Mouse (Mus musculus) midbrain, embryonic 14.5 days (tissue): ENCODE measurements at regions not wholly inside any gene's neighbourhood (a gene's known extent, or its start where the extent isn't known, plus 50 kb on each side); places are given as distances from the start of the nearest gene placed in this dataset.

ENCODE experiments used
- ATAC-seq: fragments of 200-750 bp; cut with Nextera tagmentation; 2 replicates; pipeline ENCODE4 v1.8.0; 2017; ENCODE audit warnings: moderate number of reproducible peaks, moderate library complexity; ENCODE audit not compliant: low FRiP score, low TSS enrichment
- DNase-seq: peaks from one replicate; pipeline ENCODE4 v3.0.0-alpha.2; 2015
- H3K27ac ChIP-seq: fragments of 300-500 bp; sonication (generic); replicated peaks from 2 replicates; pipeline ENCODE4 v1.5.1; 2014; ENCODE audit warnings: mild to moderate bottlenecking, low read depth, low read length, moderate library complexity
- H3K27me3 ChIP-seq: fragments of 300-500 bp; sonication (generic); 2 replicates; pipeline ENCODE4 v1.6.1; 2014; ENCODE audit warnings: low read length, control low read depth, mixed read lengths; ENCODE audit not compliant: control insufficient read depth, insufficient read depth
- H3K36me3 ChIP-seq: fragments of 300-500 bp; sonication (generic); 2 replicates; pipeline ENCODE4 v1.6.1; 2014; ENCODE audit warnings: low read length, control low read depth; ENCODE audit not compliant: control insufficient read depth, insufficient read depth
- H3K4me1 ChIP-seq: fragments of 300-500 bp; sonication (generic); 2 replicates; pipeline ENCODE4 v1.6.1; 2014; ENCODE audit warnings: mild to moderate bottlenecking, antibody characterized with exemption, low read length, control low read depth; ENCODE audit not compliant: control insufficient read depth, insufficient read depth
- H3K4me2 ChIP-seq: fragments of 300-500 bp; sonication (generic); 2 replicates; pipeline ENCODE4 v1.6.1; 2014; ENCODE audit warnings: mild to moderate bottlenecking, low read length, moderate library complexity
- H3K4me3 ChIP-seq: fragments of 300-500 bp; sonication (generic); replicated peaks from 2 replicates; pipeline ENCODE4 v1.5.1; 2014; ENCODE audit warnings: low read depth, low read length
- H3K9ac ChIP-seq: fragments of 300-500 bp; sonication (generic); replicated peaks from 2 replicates; pipeline ENCODE4 v1.6.1; 2014; ENCODE audit warnings: mild to moderate bottlenecking, low read length, moderate library complexity
- H3K9me3 ChIP-seq: fragments of 300-500 bp; sonication (generic); 2 replicates; pipeline ENCODE4 v1.6.1; 2016; ENCODE audit warnings: low read length, control low read depth, mixed read lengths; ENCODE audit not compliant: control insufficient read depth
- WGBS: fragments of 180-500 bp; shearing (Covaris S2); extraction: QIAGEN DNeasy Blood & Tissue Kit; methylation state at CpG from one replicate; pipeline ENCODE4 v1.1.7; 2014; 5-methylcytosine and 5-hydroxymethylcytosine counted together

DNA sequence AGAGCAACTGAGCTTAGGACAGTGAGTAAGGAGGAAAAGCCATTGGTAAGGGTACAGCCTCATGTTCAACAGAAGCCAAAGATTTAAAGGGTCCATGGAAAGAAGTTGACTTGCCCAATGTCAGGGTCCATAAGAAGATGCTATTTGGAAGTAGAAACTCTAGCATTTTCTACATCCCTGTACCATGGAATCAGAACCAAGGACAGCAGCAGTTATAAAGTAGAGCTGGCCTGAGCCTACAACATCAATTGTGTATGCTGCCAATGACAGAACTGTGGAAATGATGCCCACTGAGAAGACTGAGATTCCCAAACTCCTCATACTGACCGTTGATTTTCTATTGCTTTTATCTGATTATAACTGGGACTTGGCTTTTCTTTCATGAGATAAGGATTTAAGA is 107.0 kb upstream of the Nsun6 start:
- H3K4me2 ChIP-seq = no peak overlapping the region
- no peaks in the 10 kb centered on the region for H3K27me3 ChIP-seq
- 90% methylated on average over 1 of the region's 1 CpGs for WGBS
- no peaks in the 10 kb centered on the region for H3K4me1 ChIP-seq
- DNase-seq = no peak
- H3K9me3 ChIP-seq = no peaks in the 10 kb centered on the region
- no peak overlapping the region for H3K27ac ChIP-seq
- H3K9ac ChIP-seq = no peak overlapping the region
- no peaks in the 10 kb centered on the region for H3K36me3 ChIP-seq
- no peak for ATAC-seq
- H3K4me3 ChIP-seq = no peak overlapping the region

DNA sequence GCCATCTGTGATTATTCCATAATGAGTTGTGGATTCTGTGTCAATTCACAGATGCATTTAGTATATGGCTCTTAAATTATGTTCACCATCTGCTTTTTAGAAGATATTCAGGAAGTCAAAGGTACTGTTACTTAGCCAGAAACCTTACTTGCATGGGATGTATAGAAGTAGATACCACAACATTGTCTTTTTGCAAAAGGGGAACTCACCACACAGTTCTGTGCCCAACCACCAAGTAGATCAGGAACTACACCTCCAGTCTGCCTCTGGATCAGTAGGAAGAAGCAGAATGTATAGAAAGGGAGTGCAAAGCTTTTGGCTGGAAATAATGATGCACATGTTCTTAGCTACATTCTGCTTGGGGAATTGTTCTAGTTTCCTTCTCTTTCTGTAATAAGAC is 102.8 kb upstream of the Nsun6 start:
- Histone ChIP-seq H3K9ac (no peak overlapping the region), H3K4me3 (no peak overlapping the region), H3K4me2 (no peak overlapping the region), H3K4me1 (no peaks in the 10 kb centered on the region), H3K27ac (no peak overlapping the region), H3K9me3 (no peaks in the 10 kb centered on the region), H3K36me3 (no peaks in the 10 kb centered on the region), H3K27me3 (no peaks in the 10 kb centered on the region)
- ATAC-seq (no peak), DNase-seq (no peak)

DNA sequence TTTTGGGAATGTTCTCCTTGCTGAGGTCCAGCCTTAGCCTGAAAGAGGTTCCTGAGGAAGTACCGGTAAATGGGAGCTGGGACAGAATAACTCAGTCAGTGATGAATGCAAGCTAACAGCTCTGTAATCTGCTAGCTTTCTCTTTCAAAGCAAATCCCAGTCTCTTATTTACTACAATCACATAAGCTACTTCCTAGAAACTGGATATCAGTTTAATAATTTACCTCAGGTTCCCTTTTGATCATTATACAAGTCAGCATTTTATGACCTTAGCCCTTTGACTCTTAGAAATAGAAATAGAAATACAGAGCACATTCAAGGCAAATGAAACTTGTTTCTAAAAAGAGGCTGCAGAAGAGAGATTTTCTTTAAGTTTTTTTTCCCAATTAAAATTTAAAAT is 96.0 kb upstream of the Nsun6 start:
- WGBS = 100% methylated on average over 1 of the region's 1 CpGs
- Histone ChIP-seq H3K4me1 (no peaks in the 10 kb centered on the region), H3K27ac (no peak overlapping the region), H3K4me3 (no peak overlapping the region), H3K4me2 (no peak overlapping the region), H3K36me3 (no peaks in the 10 kb centered on the region), H3K9me3 (no peaks in the 10 kb centered on the region), H3K9ac (no peak overlapping the region), H3K27me3 (no peaks in the 10 kb centered on the region)
- no peak for ATAC-seq
- no peak for DNase-seq

DNA sequence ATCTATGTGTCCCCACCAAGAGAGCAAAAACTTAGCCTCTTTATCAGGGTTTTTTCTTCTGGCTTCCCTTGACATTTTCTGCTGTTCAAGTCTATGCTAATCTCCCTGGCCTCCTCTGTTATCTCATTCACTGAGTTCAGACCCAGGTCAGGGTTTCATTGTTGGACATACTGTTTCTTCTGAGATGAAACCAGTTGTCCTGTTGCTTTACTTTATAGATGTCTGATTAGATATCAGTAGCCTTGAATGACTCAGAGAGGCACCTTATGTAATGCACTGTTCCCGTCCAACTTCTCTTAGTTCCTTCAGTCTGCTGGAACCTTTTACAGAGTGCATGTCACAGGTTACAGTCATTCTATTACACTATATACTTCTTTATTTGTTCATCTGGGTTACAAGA is 93.5 kb upstream of the Nsun6 start:
- ATAC-seq (no peak), DNase-seq (no peak)
- no peak overlapping the region for H3K4me2 ChIP-seq
- no peak overlapping the region for H3K9ac ChIP-seq
- H3K36me3 ChIP-seq = no peaks in the 10 kb centered on the region
- no peaks in the 10 kb centered on the region for H3K27me3 ChIP-seq
- WGBS = 89% methylated on average over 1 of the region's 1 CpGs
- H3K4me1 ChIP-seq = no peaks in the 10 kb centered on the region
- H3K27ac ChIP-seq = no peak overlapping the region
- H3K9me3 ChIP-seq = no peaks in the 10 kb centered on the region
- H3K4me3 ChIP-seq = no peak overlapping the region

DNA sequence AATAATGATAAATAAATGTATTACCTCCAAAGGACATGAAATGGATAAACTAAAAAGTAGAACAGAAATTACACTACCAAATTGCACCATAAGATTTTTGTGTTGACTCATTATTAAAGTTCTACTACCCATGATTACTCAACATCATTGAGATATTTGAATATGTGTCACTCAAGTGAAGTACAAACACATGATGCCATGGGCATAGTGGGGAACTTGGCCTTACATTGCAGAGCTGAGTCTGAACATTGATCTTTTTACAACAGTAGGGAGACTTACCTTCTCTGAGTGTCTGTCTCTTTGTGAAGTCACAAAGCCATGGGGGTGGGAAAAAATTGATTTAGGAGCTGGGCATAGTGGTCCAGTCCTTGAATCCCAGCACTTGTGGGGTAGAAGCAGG is 92.1 kb upstream of the Nsun6 start:
- no peaks in the 10 kb centered on the region for H3K27me3 ChIP-seq
- H3K4me1 ChIP-seq = no peaks in the 10 kb centered on the region
- H3K4me3 ChIP-seq = no peak overlapping the region
- no peaks in the 10 kb centered on the region for H3K9me3 ChIP-seq
- H3K36me3 ChIP-seq = no peaks in the 10 kb centered on the region
- ATAC-seq (no peak), DNase-seq (no peak)
- H3K4me2 ChIP-seq = no peak overlapping the region
- no peak overlapping the region for H3K27ac ChIP-seq
- H3K9ac ChIP-seq = no peak overlapping the region

DNA sequence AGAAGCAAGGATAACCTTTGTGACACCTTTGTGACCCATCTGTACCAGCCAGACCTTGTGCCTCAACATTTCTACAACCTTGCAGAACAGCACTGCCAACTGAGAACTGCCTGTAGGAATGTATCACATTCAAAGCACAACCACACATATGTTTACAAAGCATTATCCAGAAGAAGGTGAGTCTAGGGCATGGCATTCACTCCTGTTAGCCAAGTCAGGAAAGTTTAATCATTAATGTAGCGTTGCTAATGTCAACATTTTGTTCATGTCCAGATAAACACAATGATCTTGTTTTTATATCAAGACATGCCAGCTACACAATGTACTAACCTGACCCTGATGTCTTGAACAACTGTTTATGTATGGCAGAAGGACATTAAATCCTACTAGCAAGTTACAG is 91.5 kb upstream of the Nsun6 start:
- Histone ChIP-seq H3K9ac (no peak overlapping the region), H3K9me3 (no peaks in the 10 kb centered on the region), H3K4me2 (no peak overlapping the region), H3K27ac (no peak overlapping the region), H3K27me3 (no peaks in the 10 kb centered on the region), H3K4me3 (no peak overlapping the region), H3K4me1 (no peaks in the 10 kb centered on the region), H3K36me3 (no peaks in the 10 kb centered on the region)
- 89% methylated on average over 1 of the region's 1 CpGs for WGBS
- no peak for ATAC-seq
- DNase-seq = no peak

DNA sequence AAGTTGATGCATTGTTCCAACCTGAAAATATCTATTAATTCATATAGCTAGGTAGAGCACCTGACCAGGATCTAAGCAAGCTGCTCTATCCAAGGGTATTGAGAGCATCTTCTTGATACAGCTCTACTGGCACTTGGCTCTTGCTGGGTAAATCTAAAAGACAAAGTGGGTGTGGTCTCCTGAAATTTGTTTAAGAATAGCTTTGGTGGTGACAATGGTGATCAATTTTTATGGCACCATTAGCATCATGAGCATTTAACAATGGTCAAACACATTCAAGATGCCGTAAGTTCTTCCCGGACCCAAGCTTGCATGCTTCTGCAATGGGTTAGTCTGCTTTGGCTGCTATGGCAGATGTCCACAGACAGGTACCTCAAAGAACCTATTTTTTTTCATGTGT is 89.9 kb upstream of the Nsun6 start:
- WGBS = 95% methylated on average over 2 of the region's 2 CpGs
- no peak for DNase-seq
- no peaks in the 10 kb centered on the region for H3K4me1 ChIP-seq
- H3K9me3 ChIP-seq = no peaks in the 10 kb centered on the region
- H3K27me3 ChIP-seq = no peaks in the 10 kb centered on the region
- H3K36me3 ChIP-seq = no peaks in the 10 kb centered on the region
- no peak overlapping the region for H3K9ac ChIP-seq
- no peak overlapping the region for H3K27ac ChIP-seq
- no peak overlapping the region for H3K4me2 ChIP-seq
- H3K4me3 ChIP-seq = no peak overlapping the region
- ATAC-seq = no peak

DNA sequence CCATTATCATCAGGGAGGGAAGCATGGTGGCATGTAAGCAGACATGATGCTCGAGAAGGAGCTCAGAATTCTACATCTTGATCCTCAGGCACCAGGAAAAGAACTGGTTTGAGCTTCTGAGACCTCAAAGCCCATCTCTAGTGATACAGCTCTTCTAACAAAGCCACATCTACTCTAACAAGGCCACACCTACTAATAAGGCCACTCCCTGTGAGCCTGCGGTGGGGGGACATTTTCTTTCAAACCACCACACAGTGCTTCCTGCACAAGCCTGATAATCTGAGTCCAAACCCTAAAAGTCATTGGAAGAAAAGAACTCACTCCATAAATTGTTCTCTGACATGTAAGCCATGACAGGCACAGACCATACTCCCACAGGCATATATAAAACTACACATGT is 85.0 kb upstream of the Nsun6 start:
- Histone ChIP-seq H3K4me3 (no peak overlapping the region), H3K4me1 (no peaks in the 10 kb centered on the region), H3K27me3 (no peaks in the 10 kb centered on the region), H3K4me2 (no peak overlapping the region), H3K27ac (no peak overlapping the region), H3K9me3 (no peaks in the 10 kb centered on the region), H3K36me3 (no peaks in the 10 kb centered on the region), H3K9ac (no peak overlapping the region)
- WGBS = 89% methylated on average over 2 of the region's 2 CpGs
- DNase-seq = no peak
- no peak for ATAC-seq
